Mouse (Mus musculus) forebrain, embryonic 16.5 days (tissue): ENCODE measurements around the gene Capn15. TPM values are rescaled to one million over a fixed set of nuclear protein-coding genes. Genes with fewer than 3 reads are reported as not detected.

ENCODE experiments used
- ATAC-seq: fragments of 200-750 bp; cut with Nextera tagmentation; 2 replicates; pipeline ENCODE4 v1.8.0; 2017; ENCODE audit warnings: mild to moderate bottlenecking, moderate library complexity
- H3K27ac ChIP-seq: fragments of 300-500 bp; sonication (generic); 2 replicates; pipeline ENCODE4 v1.5.1; 2014; ENCODE audit warnings: low read length, control low read depth
- H3K27me3 ChIP-seq: fragments of 300-500 bp; sonication (generic); replicated peaks from 2 replicates; pipeline ENCODE4 v1.6.1; 2014; ENCODE audit warnings: low read length; ENCODE audit not compliant: control insufficient read depth, insufficient read depth
- H3K36me3 ChIP-seq: fragments of 300-500 bp; sonication (generic); 2 replicates; pipeline ENCODE4 v1.6.1; 2014; ENCODE audit not compliant: control insufficient read depth, insufficient read depth
- H3K4me1 ChIP-seq: fragments of 300-500 bp; sonication (generic); replicated peaks from 2 replicates; pipeline ENCODE4 v1.6.1; 2014; ENCODE audit warnings: low read length; ENCODE audit not compliant: control insufficient read depth, insufficient read depth
- H3K4me2 ChIP-seq: fragments of 300-500 bp; sonication (generic); 2 replicates; pipeline ENCODE4 v1.6.1; 2014; ENCODE audit warnings: mild to moderate bottlenecking, low read length, control low read depth
- H3K4me3 ChIP-seq: fragments of 300-500 bp; sonication (generic); replicated peaks from 2 replicates; pipeline ENCODE4 v1.5.1; 2014; ENCODE audit warnings: mild to moderate bottlenecking, low read length, control low read depth
- H3K9ac ChIP-seq: fragments of 300-500 bp; sonication (generic); replicated peaks from 2 replicates; pipeline ENCODE4 v1.6.1; 2014; ENCODE audit warnings: low read depth, low read length, control low read depth
- H3K9me3 ChIP-seq: fragments of 300-500 bp; sonication (generic); 2 replicates; pipeline ENCODE4 v1.6.1; 2016; ENCODE audit warnings: low read length; ENCODE audit not compliant: control insufficient read depth
- WGBS: fragments of 180-500 bp; shearing (Covaris S2); extraction: QIAGEN DNeasy Blood & Tissue Kit; methylation state at CpG from one replicate; pipeline ENCODE4 v1.1.7; 2014; 5-methylcytosine and 5-hydroxymethylcytosine counted together
- polyA plus RNA-seq: library from polyadenylated mRNA; unstranded; fragments of >200 nt; fragmentation: Nextera tagmentation; extraction: Ambion mirVana; gene quantifications from 2 replicates; pipeline ENCODE4 v1.2.1, GENCODE M21; 2015

Capn15 gene
- polyA plus RNA-seq, 1 experiment from 2014 or later = 23.3 TPM

GRCm38 (mm10) chr17:25982913-25983312, 2.7 kb downstream of the Capn15 start:
- Histone ChIP-seq H3K27me3 (no peaks in the 10 kb centered on the region), H3K4me3 (no peak overlapping the region), H3K36me3 (no peaks in the 10 kb centered on the region), H3K9me3 (no peaks in the 10 kb centered on the region), H3K4me1 (peaks cover 22% of the 10 kb centered on the region), H3K4me2 (no peak overlapping the region), H3K9ac (no peak overlapping the region), H3K27ac (no peak overlapping the region)
- WGBS = 91% methylated on average over 3 of the region's 3 CpGs
- no peak for ATAC-seq

- 86% methylated on average over 5 of the region's 5 CpGs for WGBS
- Histone ChIP-seq H3K9ac (no peak overlapping the region), H3K4me1 (peaks cover 19% of the 10 kb centered on the region), H3K27ac (no peak overlapping the region), H3K4me3 (no peak overlapping the region), H3K36me3 (no peaks in the 10 kb centered on the region), H3K27me3 (no peaks in the 10 kb centered on the region), H3K9me3 (no peaks in the 10 kb centered on the region), H3K4me2 (no peak overlapping the region)
- no peak for ATAC-seq
These were observed 4.7 kb downstream of the Capn15 start for GRCm38 (mm10) chr17:25980854-25981253.

GRCm38 (mm10) chr17:25979829-25980738, 5.5 kb downstream of the Capn15 start:
- Histone ChIP-seq H3K27ac (no peak overlapping the region), H3K4me1 (peaks cover 19% of the 10 kb centered on the region), H3K4me3 (no peak overlapping the region), H3K9ac (no peak overlapping the region), H3K36me3 (no peaks in the 10 kb centered on the region), H3K4me2 (no peak overlapping the region), H3K27me3 (no peaks in the 10 kb centered on the region), H3K9me3 (no peaks in the 10 kb centered on the region)
- no peak for ATAC-seq
- WGBS = 92% methylated on average over 5 of the region's 5 CpGs

- Histone ChIP-seq H3K4me2 (no peak overlapping the region), H3K4me1 (peaks cover 3% of the 10 kb centered on the region; the same call in 1 of the 2 replicates), H3K9ac (no peak overlapping the region), H3K27ac (peak overlapping the region; percentile 34; the same call in 1 of the 2 replicates), H3K36me3 (no peaks in the 10 kb centered on the region), H3K27me3 (no peaks in the 10 kb centered on the region), H3K4me3 (no peak overlapping the region), H3K9me3 (no peaks in the 10 kb centered on the region)
- WGBS = 79% methylated on average over 4 of the region's 4 CpGs
- no peak for ATAC-seq
These were observed 14.5 kb downstream of the Capn15 start for GRCm38 (mm10) chr17:25970954-25971707.

GRCm38 (mm10) chr17:25970448-25970847, 15.1 kb downstream of the Capn15 start:
- Histone ChIP-seq H3K27me3 (no peaks in the 10 kb centered on the region), H3K4me1 (peaks cover 3% of the 10 kb centered on the region; the same call in 1 of the 2 replicates), H3K9me3 (no peaks in the 10 kb centered on the region), H3K4me3 (no peak overlapping the region), H3K27ac (0 out of 2 replicates have a peak overlapping the region, but pooled peaks have one; percentile 34), H3K36me3 (no peaks in the 10 kb centered on the region), H3K4me2 (no peak overlapping the region), H3K9ac (no peak overlapping the region)
- 86% methylated on average over 9 of the region's 9 CpGs for WGBS
- ATAC-seq = peak; percentile 58

GRCm38 (mm10) chr17:25968176-25968575, 17.4 kb downstream of the Capn15 start:
- H3K27ac ChIP-seq = no peak overlapping the region
- H3K9ac ChIP-seq = no peak overlapping the region
- H3K4me1 ChIP-seq = peaks cover 3% of the 10 kb centered on the region; the same call in 1 of the 2 replicates
- H3K36me3 ChIP-seq = no peaks in the 10 kb centered on the region
- no peak overlapping the region for H3K4me3 ChIP-seq
- no peak overlapping the region for H3K4me2 ChIP-seq
- no peaks in the 10 kb centered on the region for H3K27me3 ChIP-seq
- no peaks in the 10 kb centered on the region for H3K9me3 ChIP-seq
- 86% methylated on average over 1 of the region's 1 CpGs for WGBS
- no peak for ATAC-seq

GRCm38 (mm10) chr17:25967652-25968051, 17.9 kb downstream of the Capn15 start:
- ATAC-seq = no peak
- H3K27ac ChIP-seq = no peak overlapping the region
- no peaks in the 10 kb centered on the region for H3K36me3 ChIP-seq
- no peak overlapping the region for H3K9ac ChIP-seq
- 54% methylated on average over 3 of the region's 3 CpGs for whole genome bisulfite sequencing
- H3K4me1 ChIP-seq = peaks cover 3% of the 10 kb centered on the region; the same call in 1 of the 2 replicates
- no peaks in the 10 kb centered on the region for H3K27me3 ChIP-seq
- H3K4me2 ChIP-seq = no peak overlapping the region
- no peaks in the 10 kb centered on the region for H3K9me3 ChIP-seq
- H3K4me3 ChIP-seq = no peak overlapping the region

- WGBS = 81% methylated on average over 7 of the region's 7 CpGs
- H3K27ac ChIP-seq = no peak overlapping the region
- H3K4me2 ChIP-seq = no peak overlapping the region
- H3K9me3 ChIP-seq = no peaks in the 10 kb centered on the region
- H3K9ac ChIP-seq = no peak overlapping the region
- no peak for ATAC-seq
- H3K4me1 ChIP-seq = peaks cover 3% of the 10 kb centered on the region; the same call in 1 of the 2 replicates
- no peak overlapping the region for H3K4me3 ChIP-seq
- no peaks in the 10 kb centered on the region for H3K27me3 ChIP-seq
- H3K36me3 ChIP-seq = no peaks in the 10 kb centered on the region
These were observed 21.3 kb downstream of the Capn15 start for GRCm38 (mm10) chr17:25964271-25964670.

- Histone ChIP-seq H3K27ac (no peak overlapping the region), H3K36me3 (no peaks in the 10 kb centered on the region), H3K9me3 (no peaks in the 10 kb centered on the region), H3K4me2 (no peak overlapping the region), H3K4me1 (0 out of 2 replicates have a peak, but pooled peaks cover 4% of the 10 kb centered on the region), H3K27me3 (no peaks in the 10 kb centered on the region), H3K9ac (no peak overlapping the region), H3K4me3 (no peak overlapping the region)
- ATAC-seq = no peak
- WGBS = 90% methylated on average over 7 of the region's 7 CpGs
These were observed 23.1 kb downstream of the Capn15 start for GRCm38 (mm10) chr17:25962413-25962905.
